Mouse (Mus musculus) neural tube, embryonic 11.5 days (tissue): Measurements from ENCODE around the gene Zfp366. TPM values are rescaled to one million over a fixed set of nuclear protein-coding genes. Genes with fewer than 3 reads are reported as not detected.

Experiments
- ATAC-seq: fragments of 200-750 bp; cut with Nextera tagmentation; 2 replicates; pipeline ENCODE4 v1.8.0; 2017; ENCODE audit warnings: moderate number of reproducible peaks, mild to moderate bottlenecking, moderate TSS enrichment, moderate library complexity; ENCODE audit not compliant: insufficient read depth, low FRiP score, low TSS enrichment
- DNase-seq: peaks from one replicate; pipeline ENCODE4 v3.0.0-alpha.2; 2015; ENCODE audit warnings: low spot score
- H3K27ac ChIP-seq: fragments of 300-500 bp; sonication (generic); 2 replicates; pipeline ENCODE4 v1.5.1; 2014; ENCODE audit warnings: low read depth, mild to moderate bottlenecking, low read length
- H3K27me3 ChIP-seq: fragments of 300-500 bp; sonication (generic); 2 replicates; pipeline ENCODE4 v1.6.1; 2014; ENCODE audit warnings: mild to moderate bottlenecking, low read length, mixed read lengths; ENCODE audit not compliant: control insufficient read depth, insufficient read depth
- H3K36me3 ChIP-seq: fragments of 300-500 bp; sonication (generic); 2 replicates; pipeline ENCODE4 v1.6.1; 2014; ENCODE audit warnings: mild to moderate bottlenecking, low read length, moderate library complexity, mixed read lengths; ENCODE audit not compliant: control insufficient read depth, insufficient read depth
- H3K4me1 ChIP-seq: fragments of 300-500 bp; sonication (generic); 2 replicates; pipeline ENCODE4 v1.6.1; 2014; ENCODE audit warnings: low read length, mixed read lengths; ENCODE audit not compliant: control insufficient read depth, insufficient read depth
- H3K4me2 ChIP-seq: fragments of 300-500 bp; sonication (generic); 2 replicates; pipeline ENCODE4 v1.6.1; 2014; ENCODE audit warnings: low read depth, mild to moderate bottlenecking, moderate library complexity
- H3K4me3 ChIP-seq: fragments of 300-500 bp; sonication (generic); 2 replicates; pipeline ENCODE4 v1.5.1; 2014; ENCODE audit warnings: low read depth, low read length
- H3K9ac ChIP-seq: fragments of 300-500 bp; sonication (generic); 2 replicates; pipeline ENCODE4 v1.6.1; 2014; ENCODE audit warnings: mild to moderate bottlenecking, low read length
- H3K9me3 ChIP-seq: fragments of 300-500 bp; sonication (generic); 2 replicates; pipeline ENCODE4 v1.6.1; 2016; ENCODE audit warnings: low read length; ENCODE audit not compliant: control insufficient read depth
- WGBS: fragments of 180-500 bp; shearing (Covaris S2); extraction: QIAGEN DNeasy Blood & Tissue Kit; methylation state at CpG from one replicate; pipeline ENCODE4 v1.1.7; 2014; 5-methylcytosine and 5-hydroxymethylcytosine counted together
- polyA plus RNA-seq: library from polyadenylated mRNA; unstranded; fragments of >200 nt; fragmentation: Nextera tagmentation; extraction: Ambion mirVana; gene quantifications from 2 replicates; pipeline ENCODE4 v1.2.1, GENCODE M21; 2014

Zfp366 gene
- polyA plus RNA-seq, 1 experiment from 2014 or later: 0.85 TPM

DNA sequence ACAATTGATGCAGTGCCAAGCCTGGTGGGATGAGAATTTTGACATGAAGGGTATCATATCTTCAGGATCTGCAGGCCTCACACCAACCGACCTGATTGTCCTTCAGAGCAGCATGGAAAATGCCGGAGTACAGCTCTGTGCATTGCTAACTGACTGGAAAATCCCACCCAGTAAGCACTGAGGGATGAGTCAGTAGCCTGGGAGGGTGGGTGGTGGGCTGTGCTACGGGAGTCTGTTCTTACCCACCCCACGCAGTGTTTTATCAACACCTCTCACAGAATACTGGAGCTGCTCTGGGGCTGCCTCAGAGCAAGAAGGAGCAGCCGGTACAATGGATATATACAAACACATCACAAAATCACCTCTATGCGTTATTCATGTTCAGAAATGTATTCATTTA, 79.9 kb downstream of the Zfp366 start:
- no peaks in the 10 kb centered on the region for H3K27me3 ChIP-seq
- 84% methylated on average over 6 of the region's 6 CpGs for WGBS
- H3K4me2 ChIP-seq: no peak overlapping the region
- H3K9ac ChIP-seq: no peak overlapping the region
- no peak for ATAC-seq
- no peak overlapping the region for H3K27ac ChIP-seq
- H3K4me3 ChIP-seq: no peak overlapping the region
- no peak for DNase-seq
- no peaks in the 10 kb centered on the region for H3K4me1 ChIP-seq
- no peaks in the 10 kb centered on the region for H3K36me3 ChIP-seq
- H3K9me3 ChIP-seq: no peaks in the 10 kb centered on the region

DNA sequence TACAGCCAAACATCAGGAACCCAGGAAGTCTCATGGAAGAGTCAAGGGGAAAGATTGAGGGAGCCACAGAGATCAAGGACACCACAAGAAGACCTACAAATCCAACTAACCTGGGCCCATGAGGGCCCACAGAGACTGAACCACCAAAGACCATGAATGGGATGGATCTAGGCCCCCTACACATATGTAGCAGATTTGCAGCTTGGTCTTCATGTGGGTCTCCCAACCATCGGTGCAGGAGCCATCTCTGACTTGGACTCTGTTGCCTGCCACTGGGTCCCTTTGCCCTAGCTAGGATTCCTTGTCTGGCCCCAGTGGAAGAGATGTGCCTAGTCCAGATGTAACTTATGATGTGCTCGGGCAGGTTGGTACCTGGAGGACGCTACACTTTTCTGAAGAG, 87.4 kb downstream of the Zfp366 start:
- no peak for ATAC-seq
- Histone ChIP-seq H3K9me3 (no peaks in the 10 kb centered on the region), H3K4me2 (no peak overlapping the region), H3K27ac (no peak overlapping the region), H3K4me3 (no peak overlapping the region), H3K27me3 (no peaks in the 10 kb centered on the region), H3K4me1 (no peaks in the 10 kb centered on the region), H3K36me3 (no peaks in the 10 kb centered on the region), H3K9ac (no peak overlapping the region)
- no peak for DNase-seq
- 95% methylated on average over 3 of the region's 3 CpGs for WGBS

DNA sequence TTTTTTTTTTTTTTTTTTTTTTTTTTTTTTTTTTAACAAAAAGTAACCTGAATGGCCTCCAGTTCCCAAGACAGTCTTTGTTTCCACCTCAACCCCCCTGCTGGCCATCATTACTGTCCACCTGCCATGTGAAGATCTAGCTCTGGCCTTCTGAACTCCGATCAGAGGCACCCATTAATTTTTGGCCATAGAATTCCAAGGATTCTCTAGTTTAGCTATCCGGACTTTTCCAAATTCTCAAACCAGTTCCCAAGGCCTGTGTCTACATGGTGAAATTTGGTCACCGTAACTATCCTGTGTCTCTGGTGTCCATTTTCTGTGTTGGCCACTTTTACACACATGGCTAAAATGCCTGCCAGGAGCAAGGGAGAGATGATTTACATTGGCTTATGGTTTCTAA, 92.9 kb downstream of the Zfp366 start:
- no peak for ATAC-seq
- H3K4me3 ChIP-seq: no peak overlapping the region
- H3K27me3 ChIP-seq: no peaks in the 10 kb centered on the region
- no peaks in the 10 kb centered on the region for H3K9me3 ChIP-seq
- H3K4me1 ChIP-seq: no peaks in the 10 kb centered on the region
- H3K27ac ChIP-seq: no peak overlapping the region
- 96% methylated on average over 3 of the region's 3 CpGs for WGBS
- H3K9ac ChIP-seq: no peak overlapping the region
- H3K36me3 ChIP-seq: no peaks in the 10 kb centered on the region
- DNase-seq: no peak
- H3K4me2 ChIP-seq: no peak overlapping the region

DNA sequence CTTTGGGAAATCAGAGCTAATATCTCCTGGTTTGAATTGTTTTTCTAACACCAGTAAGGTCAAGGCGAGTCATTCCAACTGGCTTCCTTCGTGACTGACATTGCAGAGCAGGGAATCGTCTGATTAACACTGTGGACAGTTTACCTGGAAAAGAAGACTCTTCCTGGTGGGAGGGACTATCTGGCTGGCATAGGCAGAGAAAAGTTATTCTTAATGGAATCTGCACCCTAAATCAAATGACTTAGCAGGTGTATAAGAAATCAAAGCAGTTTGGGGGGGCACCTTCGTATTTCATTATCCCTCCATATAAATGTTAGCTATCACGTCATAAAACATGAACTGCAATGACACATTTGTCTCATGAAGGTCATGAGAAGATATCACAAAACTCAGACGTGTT, 93.9 kb downstream of the Zfp366 start:
- H3K9ac ChIP-seq: no peak overlapping the region
- no peaks in the 10 kb centered on the region for H3K27me3 ChIP-seq
- DNase-seq (no peak), ATAC-seq (no peak)
- H3K27ac ChIP-seq: no peak overlapping the region
- no peaks in the 10 kb centered on the region for H3K36me3 ChIP-seq
- no peak overlapping the region for H3K4me3 ChIP-seq
- H3K4me1 ChIP-seq: no peaks in the 10 kb centered on the region
- H3K9me3 ChIP-seq: no peaks in the 10 kb centered on the region
- no peak overlapping the region for H3K4me2 ChIP-seq
- WGBS: 84% methylated on average over 6 of the region's 6 CpGs

DNA sequence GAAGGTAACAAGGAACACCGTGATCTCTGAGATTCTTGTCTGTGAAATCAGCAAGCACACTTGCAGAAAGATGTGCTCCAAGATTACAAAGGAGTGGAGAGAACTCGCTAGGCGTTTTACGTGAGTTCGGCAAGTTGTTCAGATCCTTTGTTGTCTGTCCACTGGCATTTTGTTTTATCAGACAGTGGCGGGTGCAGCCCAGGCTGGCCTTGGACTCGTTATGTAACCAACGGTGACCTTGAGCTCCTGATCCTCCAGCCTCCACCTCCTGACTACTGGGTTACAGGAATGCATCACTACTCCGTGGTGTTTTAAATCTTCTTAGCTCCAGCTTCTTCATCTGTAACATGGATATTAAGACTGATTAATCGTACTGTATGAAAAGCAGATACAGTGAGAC, 94.7 kb downstream of the Zfp366 start:
- H3K4me1 ChIP-seq: no peaks in the 10 kb centered on the region
- no peaks in the 10 kb centered on the region for H3K27me3 ChIP-seq
- no peaks in the 10 kb centered on the region for H3K9me3 ChIP-seq
- H3K4me2 ChIP-seq: no peak overlapping the region
- no peaks in the 10 kb centered on the region for H3K36me3 ChIP-seq
- ATAC-seq (no peak), DNase-seq (no peak)
- no peak overlapping the region for H3K4me3 ChIP-seq
- no peak overlapping the region for H3K9ac ChIP-seq
- WGBS: 86% methylated on average over 10 of the region's 10 CpGs
- H3K27ac ChIP-seq: no peak overlapping the region

DNA sequence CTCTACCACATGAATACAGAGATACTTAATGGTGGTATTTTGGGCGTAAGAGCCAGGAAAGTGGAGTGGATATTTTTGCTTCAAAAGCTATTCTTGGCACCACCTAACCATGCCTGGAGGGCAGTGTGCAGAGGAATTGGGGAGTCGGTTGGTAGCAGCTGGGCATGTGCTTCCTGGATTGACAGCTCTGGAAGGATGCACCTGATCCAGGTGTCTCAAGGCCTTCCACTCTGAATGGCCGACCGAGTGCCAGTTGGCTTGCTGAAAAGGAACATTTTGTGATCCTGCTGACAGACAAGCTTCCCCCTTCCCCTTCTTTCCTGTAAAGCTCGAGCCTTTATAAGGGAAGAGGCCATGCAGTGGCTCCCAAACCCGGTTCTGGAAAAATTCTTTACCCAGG, 98.3 kb downstream of the Zfp366 start:
- Histone ChIP-seq H3K27me3 (no peaks in the 10 kb centered on the region), H3K4me3 (no peak overlapping the region), H3K27ac (no peak overlapping the region), H3K9ac (no peak overlapping the region), H3K4me2 (no peak overlapping the region), H3K4me1 (peaks cover 3% of the 10 kb centered on the region; the same call in 1 of the 2 replicates), H3K36me3 (no peaks in the 10 kb centered on the region), H3K9me3 (no peaks in the 10 kb centered on the region)
- WGBS: 83% methylated on average over 6 of the region's 6 CpGs
- DNase-seq (no peak), ATAC-seq (no peak)

DNA sequence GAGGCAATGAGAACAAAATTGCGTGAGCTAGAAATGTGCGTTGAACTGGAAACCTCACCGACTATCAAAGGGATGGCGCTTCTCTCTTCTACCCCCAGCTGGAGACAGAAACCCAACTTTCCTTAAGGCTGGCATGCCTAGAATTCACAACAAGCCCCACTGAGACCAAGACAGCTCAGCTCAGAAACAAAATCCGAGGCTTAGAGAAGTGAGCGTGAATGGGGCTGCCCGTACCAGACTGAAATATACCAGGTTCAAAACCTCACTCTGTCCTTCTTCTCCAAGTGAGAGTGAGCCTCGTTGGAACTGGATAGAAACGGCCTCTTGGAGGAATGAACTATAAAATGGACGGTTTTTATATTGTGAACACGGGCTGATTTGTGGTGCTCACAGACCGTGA, 99.3 kb downstream of the Zfp366 start:
- no peak overlapping the region for H3K9ac ChIP-seq
- H3K4me3 ChIP-seq: no peak overlapping the region
- DNase-seq: no peak
- peaks cover 3% of the 10 kb centered on the region; the same call in 1 of the 2 replicates for H3K4me1 ChIP-seq
- no peak overlapping the region for H3K4me2 ChIP-seq
- H3K9me3 ChIP-seq: no peaks in the 10 kb centered on the region
- whole genome bisulfite sequencing: 83% methylated on average over 12 of the region's 12 CpGs
- H3K27me3 ChIP-seq: no peaks in the 10 kb centered on the region
- H3K36me3 ChIP-seq: no peaks in the 10 kb centered on the region
- no peak overlapping the region for H3K27ac ChIP-seq
- no peak for ATAC-seq

DNA sequence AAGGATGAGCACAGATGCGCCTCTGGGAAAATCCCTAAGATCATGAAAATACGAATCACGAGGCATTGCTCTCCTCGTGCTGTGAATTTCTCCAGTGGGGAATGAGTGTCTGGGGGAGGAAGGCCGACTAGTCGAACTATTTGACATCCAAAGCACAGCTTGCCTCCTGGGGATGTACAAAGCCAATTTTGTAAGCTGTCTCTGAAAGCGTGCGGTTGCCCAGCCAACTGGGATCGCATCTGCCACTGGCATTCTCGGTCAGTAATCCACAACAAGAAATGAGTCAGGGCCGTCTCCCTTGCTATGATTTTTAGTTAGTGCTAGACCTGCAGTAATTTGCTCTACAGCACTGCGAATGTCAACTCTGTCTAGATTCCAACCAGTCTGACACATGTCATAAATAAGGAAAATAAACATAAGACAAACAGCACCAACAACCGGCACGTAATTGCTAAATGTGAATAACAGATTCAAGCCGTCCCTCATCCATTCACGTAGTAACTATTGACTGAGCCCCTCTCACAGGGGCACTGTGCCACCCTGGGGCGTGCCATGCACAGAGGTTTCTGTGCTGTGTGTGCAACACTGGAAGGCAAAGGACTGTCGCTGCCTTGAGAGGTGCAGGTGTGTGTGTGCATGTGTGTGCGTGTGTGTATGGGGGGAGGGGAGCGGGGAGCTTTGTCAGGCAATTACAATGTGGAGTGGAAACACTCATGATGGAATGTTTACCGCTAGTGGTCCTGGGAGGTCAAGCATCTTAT, 100.0 kb downstream of the Zfp366 start:
- WGBS: 83% methylated on average over 21 of the region's 21 CpGs

DNA sequence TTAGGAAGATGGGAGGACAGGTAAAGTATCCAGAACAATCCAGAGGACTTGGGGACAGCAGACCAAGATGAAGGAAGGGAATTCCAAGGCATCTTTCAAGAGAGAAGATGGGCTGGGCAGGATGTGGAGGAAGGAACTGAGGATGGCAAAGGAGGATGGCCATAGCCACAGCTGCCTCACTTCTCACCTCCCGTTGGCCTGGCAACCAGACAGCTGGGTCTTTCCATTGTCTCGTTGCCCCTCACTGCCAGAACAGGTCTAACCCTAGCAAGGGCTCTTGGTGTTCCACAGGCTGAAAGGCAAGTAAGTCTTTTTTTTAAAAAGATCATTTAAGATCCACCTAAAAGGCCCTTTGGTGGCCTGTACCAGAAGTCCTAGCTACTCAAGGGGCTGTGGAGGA, 100.6 kb downstream of the Zfp366 start:
- Histone ChIP-seq H3K9me3 (no peaks in the 10 kb centered on the region), H3K4me3 (no peak overlapping the region), H3K36me3 (no peaks in the 10 kb centered on the region), H3K4me2 (no peak overlapping the region), H3K27ac (no peak overlapping the region), H3K9ac (no peak overlapping the region), H3K4me1 (peaks cover 3% of the 10 kb centered on the region; the same call in 1 of the 2 replicates), H3K27me3 (no peaks in the 10 kb centered on the region)
- DNase-seq (no peak), ATAC-seq (no peak)
- 52% methylated on average over 2 of the region's 2 CpGs for WGBS

More for the DNA sequence above, 100.0 kb downstream of the Zfp366 start:
- ATAC-seq (no peak), DNase-seq (peak; percentile 37)
- Histone ChIP-seq H3K9ac (no peak overlapping the region), H3K36me3 (no peaks in the 10 kb centered on the region), H3K27ac (no peak overlapping the region), H3K4me3 (no peak overlapping the region), H3K9me3 (no peaks in the 10 kb centered on the region), H3K27me3 (no peaks in the 10 kb centered on the region), H3K4me2 (no peak overlapping the region), H3K4me1 (peaks cover 3% of the 10 kb centered on the region; the same call in 1 of the 2 replicates)
